ENCODE assay signal across 19 mouse cellular contexts in the genomic region with DNA sequence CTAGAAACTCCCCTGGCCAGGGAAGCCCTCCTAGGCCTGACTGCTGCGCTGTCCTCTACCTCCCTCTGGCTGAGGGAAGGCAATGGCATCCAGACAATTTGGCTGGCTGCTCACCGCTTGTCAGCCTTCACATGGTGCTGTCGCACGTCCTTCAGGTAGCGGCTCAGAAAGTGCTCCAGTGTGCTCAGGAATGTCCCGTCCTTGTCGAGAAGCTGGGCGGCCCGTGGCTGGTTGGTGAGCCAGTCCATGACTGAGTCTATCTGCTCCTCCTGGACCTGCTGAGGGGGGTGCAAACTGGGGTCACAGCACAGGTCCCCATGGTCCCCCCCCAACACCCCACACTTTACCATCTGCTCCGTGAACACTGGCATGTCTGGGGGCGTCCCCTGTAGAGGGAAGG. TPM values are rescaled to one million over a fixed set of nuclear protein-coding genes. Genes with fewer than 3 reads are reported as not detected.
A peak's percentile ranks its signal among the peaks of the same experiment; 100 is the strongest.
DNase-seq lines count a peak whose midpoint lies in the region; ATAC-seq and TF ChIP-seq lines count a peak whose summit lies in the region.
"Had no signal": no experiment of that assay in that cellular context is flagged by ENCODE, and none has a peak within 500 bp of the region (broad histone marks: within the 10 kb centered on the region; RNA-seq: fewer than 3 reads in every experiment).

No protein-coding gene starts in this region.

- TF ChIP-seq CTCF in heart, postnatal 0 days (IDR thresholded peaks at IDR 0.05; ENCODE audit: low read depth): peak; percentile 39

- no peak for ATAC-seq in heart, embryonic 13.5 days (ENCODE audit: extremely low read depth, insufficient number of reproducible peaks, low FRiP score, low TSS enrichment)
- peak; percentile 42; the same call in 1 of the 2 replicates for ATAC-seq in heart, postnatal 0 days (ENCODE audit: insufficient read depth, low read depth)
- ATAC-seq in kidney, embryonic 16.5 days (ENCODE audit: low FRiP score, low TSS enrichment): no peak
- ATAC-seq: activated CD4-positive, CD25-positive, alpha-beta regulatory T cell, adult 4 months; forebrain, embryonic 16.5 days; intestine, embryonic 15.5 days; Patski had no signal

- H3K9ac ChIP-seq in heart, embryonic 13.5 days: peak overlapping the region; percentile 40; the same call in 1 of the 2 replicates
- H3K9ac ChIP-seq in heart, postnatal 0 days (replicated peaks; ENCODE audit: low read depth, low read length): no peak overlapping the region
- no peak overlapping the region for H3K9ac ChIP-seq in kidney, embryonic 16.5 days (replicated peaks; ENCODE audit: low read length)
- H3K9ac ChIP-seq: embryonic facial prominence, embryonic 13.5 days; forebrain, embryonic 12.5 days; hindbrain, embryonic 13.5 days; intestine, embryonic 15.5 days had no signal

- H3K4me1 ChIP-seq in heart, embryonic 13.5 days: peaks cover 16% of the 10 kb centered on the region
- peaks cover 11% of the 10 kb centered on the region for H3K4me1 ChIP-seq in heart, postnatal 0 days (ENCODE audit: control insufficient read depth, insufficient read depth)
- H3K4me1 ChIP-seq in kidney, embryonic 16.5 days (ENCODE audit: insufficient read depth, low read length): no peaks in the 10 kb centered on the region
- H3K4me1 ChIP-seq: embryonic facial prominence, embryonic 13.5 days; intestine, embryonic 15.5 days had no signal

- peak overlapping the region; percentile 59 for H3K27ac ChIP-seq in heart, embryonic 13.5 days (replicated peaks)
- no peak overlapping the region for H3K27ac ChIP-seq in heart, postnatal 0 days (ENCODE audit: low read depth)
- no peak overlapping the region for H3K27ac ChIP-seq in kidney, embryonic 16.5 days (ENCODE audit: low read length)
- H3K27ac ChIP-seq: embryonic facial prominence, embryonic 13.5 days; forebrain, embryonic 12.5 days; heart, embryonic 10.5 days; hindbrain, embryonic 13.5 days; intestine, embryonic 15.5 days had no signal

- intact Hi-C loops in heart, postnatal 14 days (cut with DNase I): no loop called here
- intact Hi-C loops in heart, postnatal 25 days (cut with DNase I): no loop called here

- peaks cover under 1% of the 10 kb centered on the region; the same call in 1 of the 2 replicates for H3K27me3 ChIP-seq in heart, embryonic 13.5 days (replicated peaks)
- no peaks in the 10 kb centered on the region for H3K27me3 ChIP-seq in heart, postnatal 0 days (ENCODE audit: control insufficient read depth, insufficient read depth, low read length)
- H3K27me3 ChIP-seq in kidney, embryonic 16.5 days (ENCODE audit: insufficient read depth, low read length): no peaks in the 10 kb centered on the region
- H3K27me3 ChIP-seq: embryonic facial prominence, embryonic 13.5 days; forebrain, embryonic 12.5 days; hindbrain, embryonic 13.5 days; intestine, embryonic 15.5 days; Patski had no signal

- H3K9me3 ChIP-seq in heart, embryonic 13.5 days: no peaks in the 10 kb centered on the region
- no peaks in the 10 kb centered on the region for H3K9me3 ChIP-seq in heart, postnatal 0 days (replicated peaks; ENCODE audit: control insufficient read depth, low read length)
- no peaks in the 10 kb centered on the region; the same call in 1 of the 2 replicates for H3K9me3 ChIP-seq in kidney, embryonic 16.5 days (ENCODE audit: low read length)
- H3K9me3 ChIP-seq: embryonic facial prominence, embryonic 13.5 days; forebrain, embryonic 12.5 days; heart, embryonic 10.5 days; hindbrain, embryonic 13.5 days; intestine, embryonic 15.5 days had no signal

- peaks cover 74% of the 10 kb centered on the region for H3K36me3 ChIP-seq in heart, embryonic 13.5 days
- H3K36me3 ChIP-seq in heart, postnatal 0 days (replicated peaks; ENCODE audit: control insufficient read depth, insufficient read depth, low read length): peaks cover 66% of the 10 kb centered on the region
- peaks cover 64% of the 10 kb centered on the region for H3K36me3 ChIP-seq in kidney, embryonic 16.5 days (ENCODE audit: insufficient read depth, low read length)

- no peak overlapping the region for H3K4me3 ChIP-seq in heart, embryonic 13.5 days
- H3K4me3 ChIP-seq in heart, postnatal 0 days (ENCODE audit: low read depth, low read length): no peak overlapping the region
- no peak overlapping the region for H3K4me3 ChIP-seq in kidney, embryonic 16.5 days (ENCODE audit: low read length)
- H3K4me3 ChIP-seq: embryonic facial prominence, embryonic 13.5 days; forebrain, embryonic 12.5 days; heart, embryonic 10.5 days; hindbrain, embryonic 13.5 days; intestine, embryonic 15.5 days had no signal

- 60% methylated on average over 11 of the region's 11 CpGs for WGBS in heart, embryonic 13.5 days
- WGBS in heart, postnatal 0 days: 38% methylated on average over 11 of the region's 11 CpGs
- 90% methylated on average over 11 of the region's 11 CpGs for WGBS in kidney, embryonic 16.5 days

- no peak for DNase-seq in heart, postnatal 14 days
- no peak for DNase-seq in heart, postnatal 0 days (ENCODE audit: low spot score)
- DNase-seq in heart, postnatal 25 days (ENCODE audit: low spot score): no peak
- peak; percentile 3 for DNase-seq in right cerebral cortex, postnatal 25 days
- DNase-seq in right cerebral cortex, postnatal 10 days (ENCODE audit: low spot score in 2 of 2): no peak
- DNase-seq: adrenal gland, postnatal 14 days; cerebellum, adult 9-10 months; gastrocnemius, postnatal 10 days; kidney, adult 18-20 months had no signal

- TF ChIP-seq EP300 in heart, postnatal 0 days (IDR thresholded peaks at IDR 0.05; ENCODE audit: low read depth): no peak

- no peak overlapping the region for H3K4me2 ChIP-seq in heart, embryonic 13.5 days
- no peak overlapping the region for H3K4me2 ChIP-seq in heart, postnatal 0 days (ENCODE audit: low read depth, low read length)
- no peak overlapping the region for H3K4me2 ChIP-seq in kidney, embryonic 16.5 days (replicated peaks; ENCODE audit: low read depth, low read length)
- H3K4me2 ChIP-seq: embryonic facial prominence, embryonic 13.5 days; forebrain, embryonic 12.5 days; hindbrain, embryonic 13.5 days; intestine, embryonic 15.5 days had no signal

RNA-seq across cellular contexts. Expression of a gene that starts 5.6 kb away (rescaled TPM):
- polyA plus RNA-seq in heart, embryonic 13.5 days (2015; fragmentation: Nextera tagmentation; extraction: Ambion mirVana): 0.15 and 0.16 TPM in 2 replicates
- under 1 TPM; 0.15 to 0.19 TPM for total RNA-seq in heart, postnatal 14 days (2021)
- not detected in 2 replicates for total RNA-seq in heart, postnatal 0 days (2014; rRNA removed; ENCODE audit: low replicate concordance)
- polyA plus RNA-seq in heart, postnatal 0 days (2015; fragmentation: Nextera tagmentation; extraction: Ambion mirVana): 0.07 and 0.08 TPM in 2 replicates
- under 1 TPM; 0.17 to 0.47 TPM for total RNA-seq in heart, postnatal 25 days (2021)
- 0.29 and 0.67 TPM in 2 replicates for polyA plus RNA-seq in kidney, embryonic 16.5 days (2015; fragmentation: Nextera tagmentation; extraction: Ambion mirVana)

RNA-seq across cellular contexts. Expression of a gene that starts 8.1 kb away (rescaled TPM):
- 51.7 and 53.8 TPM in 2 replicates for polyA plus RNA-seq in heart, embryonic 13.5 days (2015; fragmentation: Nextera tagmentation; extraction: Ambion mirVana)
- total RNA-seq in heart, postnatal 14 days (2021): 10 to 100 TPM; 55.4 to 62.0 TPM
- 88.5 and 91.5 TPM in 2 replicates for total RNA-seq in heart, postnatal 0 days (2014; rRNA removed; ENCODE audit: low replicate concordance)
- polyA plus RNA-seq in heart, postnatal 0 days (2015; fragmentation: Nextera tagmentation; extraction: Ambion mirVana): 27.1 and 30.5 TPM in 2 replicates
- total RNA-seq in heart, postnatal 25 days (2021): 10 to 100 TPM; 65.3 to 65.6 TPM
- 107 and 112 TPM in 2 replicates for polyA plus RNA-seq in kidney, embryonic 16.5 days (2015; fragmentation: Nextera tagmentation; extraction: Ambion mirVana)

RNA-seq across cellular contexts. Expression of a gene that starts 11.9 kb away (rescaled TPM):
- polyA plus RNA-seq in heart, embryonic 13.5 days (2015; fragmentation: Nextera tagmentation; extraction: Ambion mirVana): 0.53 and 0.62 TPM in 2 replicates
- total RNA-seq in heart, postnatal 14 days (2021): 1 to 10 TPM in 1 of 2 experiments, under 1 TPM in 1; 0.96 to 1.2 TPM
- 0.66 TPM in 1 of 2 replicates, not detected in the other for total RNA-seq in heart, postnatal 0 days (2014; rRNA removed; ENCODE audit: low replicate concordance)
- polyA plus RNA-seq in heart, postnatal 0 days (2015; fragmentation: Nextera tagmentation; extraction: Ambion mirVana): 0.34 and 0.43 TPM in 2 replicates
- 1 to 10 TPM; 1.0 to 1.1 TPM for total RNA-seq in heart, postnatal 25 days (2021)
- polyA plus RNA-seq in kidney, embryonic 16.5 days (2015; fragmentation: Nextera tagmentation; extraction: Ambion mirVana): 1.5 and 1.7 TPM in 2 replicates

RNA-seq across cellular contexts. Expression of a gene that starts 32.6 kb away (rescaled TPM):
- 56.6 and 57.4 TPM in 2 replicates for polyA plus RNA-seq in heart, embryonic 13.5 days (2015; fragmentation: Nextera tagmentation; extraction: Ambion mirVana)
- 100 to 1,000 TPM; 133 TPM for total RNA-seq in heart, postnatal 14 days (2021)
- 24.6 and 47.6 TPM in 2 replicates for total RNA-seq in heart, postnatal 0 days (2014; rRNA removed; ENCODE audit: low replicate concordance)
- polyA plus RNA-seq in heart, postnatal 0 days (2015; fragmentation: Nextera tagmentation; extraction: Ambion mirVana): 73.7 and 77.9 TPM in 2 replicates
- 100 to 1,000 TPM; 110 to 130 TPM for total RNA-seq in heart, postnatal 25 days (2021)
- 87.8 and 92.0 TPM in 2 replicates for polyA plus RNA-seq in kidney, embryonic 16.5 days (2015; fragmentation: Nextera tagmentation; extraction: Ambion mirVana)

RNA-seq across cellular contexts. Expression of a gene that starts 35.9 kb away (rescaled TPM):
- 1.5 and 2.0 TPM in 2 replicates for polyA plus RNA-seq in heart, embryonic 13.5 days (2015; fragmentation: Nextera tagmentation; extraction: Ambion mirVana)
- total RNA-seq in heart, postnatal 14 days (2021): under 1 TPM; 0.73 to 0.76 TPM
- 0.35 TPM in 1 of 2 replicates, not detected in the other for total RNA-seq in heart, postnatal 0 days (2014; rRNA removed; ENCODE audit: low replicate concordance)
- 0.59 and 0.63 TPM in 2 replicates for polyA plus RNA-seq in heart, postnatal 0 days (2015; fragmentation: Nextera tagmentation; extraction: Ambion mirVana)
- total RNA-seq in heart, postnatal 25 days (2021): 1 to 10 TPM in 1 of 2 experiments, under 1 TPM in 1; 0.81 to 1.0 TPM
- 0.70 and 0.98 TPM in 2 replicates for polyA plus RNA-seq in kidney, embryonic 16.5 days (2015; fragmentation: Nextera tagmentation; extraction: Ambion mirVana)
- polyA plus RNA-seq: Patski had no signal
